Mouse (Mus musculus) MEL (cell line): Measurements from ENCODE around the gene Cbs. TPM values are rescaled to one million over a fixed set of nuclear protein-coding genes. Genes with fewer than 3 reads are reported as not detected.

Source experiments
- DNase-seq: peaks from one replicate; pipeline ENCODE4 v3.0.0; 2011; ENCODE audit warnings: low read depth, low spot score
- H3K27ac ChIP-seq: 2 replicates; pipeline ENCODE4 v1.5.1; 2012; ENCODE audit warnings: low read depth, mild to moderate bottlenecking, control low read depth, low read length, moderate library complexity; ENCODE audit not compliant: control insufficient read depth
- H3K27me3 ChIP-seq, 2 experiments: fragments of 150-350 bp in 1 of 2; sonication (generic) in 1 of 2; 2 replicates each; pipeline ENCODE4 v1.6.1; 2012; ENCODE audit warnings: low read length in 2 of 2, mild to moderate bottlenecking in 2 of 2, improper control_type of control experiment in 1 of 2, moderate library complexity in 1 of 2; ENCODE audit not compliant: insufficient read depth in 2 of 2, control insufficient read depth in 1 of 2
- H3K36me3 ChIP-seq, 2 experiments: 2 replicates each; pipeline ENCODE4 v1.6.1; 2012 to 2014; ENCODE audit warnings: low read length in 2 of 2, improper control_type of control experiment in 1 of 2, inconsistent platforms in 1 of 2, mild to moderate bottlenecking in 1 of 2; ENCODE audit not compliant: insufficient read depth in 2 of 2, control insufficient read depth in 1 of 2
- H3K4me1 ChIP-seq, 2 experiments: fragments of 150-350 bp in 1 of 2; sonication (generic) in 1 of 2; 2 replicates each; pipeline ENCODE4 v1.6.1; 2012; ENCODE audit warnings: low read length in 2 of 2, improper control_type of control experiment in 1 of 2, mild to moderate bottlenecking in 1 of 2; ENCODE audit not compliant: insufficient read depth in 2 of 2, control insufficient read depth in 1 of 2
- H3K4me3 ChIP-seq, 2 experiments: fragments of 150-350 bp in 1 of 2; sonication (generic) in 1 of 2; 2 replicates each; pipeline ENCODE4 v1.5.1; 2012; ENCODE audit warnings: low read depth in 2 of 2, low read length in 2 of 2, mild to moderate bottlenecking in 2 of 2, moderate library complexity in 2 of 2, control low read depth in 1 of 2, improper control_type of control experiment in 1 of 2; ENCODE audit not compliant: control insufficient read depth in 1 of 2, insufficient read depth in 1 of 2
- H3K79me2 ChIP-seq: 2 replicates; pipeline ENCODE4 v1.6.1; 2012; ENCODE audit warnings: mild to moderate bottlenecking, low read length, moderate library complexity; ENCODE audit not compliant: control insufficient read depth, poor library complexity, insufficient read depth
- H3K9ac ChIP-seq: 2 replicates; pipeline ENCODE4 v1.6.1; 2012; ENCODE audit warnings: low read depth, mild to moderate bottlenecking, control low read depth, low read length, moderate library complexity; ENCODE audit not compliant: control insufficient read depth, poor library complexity, severe bottlenecking
- H3K9me3 ChIP-seq: fragments of 150-350 bp; sonication (generic); replicated peaks from 2 replicates; pipeline ENCODE4 v1.6.1; 2012; ENCODE audit warnings: mild to moderate bottlenecking, low read length, improper control_type of control experiment, moderate library complexity; ENCODE audit not compliant: insufficient read depth
- CHD1 ChIP-seq: IDR thresholded peaks from 2 replicates; pipeline ENCODE4 v1.6.1; 2012; ENCODE audit warnings: low read depth, mild to moderate bottlenecking, inconsistent platforms, low read length, improper control_type of control experiment
- CTCF ChIP-seq, 3 experiments: IDR thresholded peaks in 2 of 3; conservative IDR thresholded peaks in 1 of 3; 2 replicates each; pipeline ENCODE4 v1.5.1; 2011 to 2012; ENCODE audit warnings: low read length in 3 of 3, low read depth in 2 of 3, mild to moderate bottlenecking in 2 of 3, improper control_type of control experiment in 1 of 3, inconsistent platforms in 1 of 3, mixed read lengths in 1 of 3, moderate library complexity in 1 of 3; ENCODE audit not compliant: control insufficient read depth in 1 of 3, insufficient read depth in 1 of 3, poor library complexity in 1 of 3, severe bottlenecking in 1 of 3
- E2F4 ChIP-seq: IDR thresholded peaks from 2 replicates; pipeline ENCODE4 v1.6.1; 2011; ENCODE audit warnings: low read depth, low read length, improper control_type of control experiment, borderline replicate concordance
- ELF1 ChIP-seq: IDR thresholded peaks from 2 replicates; pipeline ENCODE4 v1.6.1; 2014; ENCODE audit warnings: low read depth, mild to moderate bottlenecking, inconsistent platforms, low read length, improper control_type of control experiment, moderate library complexity
- EP300 ChIP-seq, 2 experiments: IDR thresholded peaks; 2 replicates each; pipeline ENCODE4 v1.6.1; 2011; ENCODE audit warnings: improper control_type of control experiment in 2 of 2, low read length in 2 of 2, low read depth in 1 of 2, mild to moderate bottlenecking in 1 of 2
- ETS1 ChIP-seq: IDR thresholded peaks from 2 replicates; pipeline ENCODE4 v1.6.1; 2012; ENCODE audit warnings: low read depth, mild to moderate bottlenecking, inconsistent platforms, low read length, improper control_type of control experiment, moderate library complexity
- JUND ChIP-seq: IDR thresholded peaks from 2 replicates; pipeline ENCODE4 v1.6.1; 2011; ENCODE audit warnings: low read depth, mild to moderate bottlenecking, improper control_type of control experiment, low read length
- MYC ChIP-seq: IDR thresholded peaks from 2 replicates; pipeline ENCODE4 v1.6.1; 2011; ENCODE audit warnings: low read depth, mild to moderate bottlenecking, low read length, improper control_type of control experiment, moderate library complexity
- POLR2A ChIP-seq, 2 experiments: IDR thresholded peaks; 2 replicates each; pipeline ENCODE4 v1.6.1; 2011 to 2012; ENCODE audit warnings: low read length in 2 of 2, mild to moderate bottlenecking in 2 of 2, control low read depth in 1 of 2, improper control_type of control experiment in 1 of 2, low read depth in 1 of 2, moderate library complexity in 1 of 2; ENCODE audit not compliant: control insufficient read depth in 1 of 2, insufficient read depth in 1 of 2, poor library complexity in 1 of 2
- SIN3A ChIP-seq: IDR thresholded peaks from 2 replicates; pipeline ENCODE4 v1.6.1; 2012; ENCODE audit warnings: low read length, improper control_type of control experiment, inconsistent platforms
- TCF12 ChIP-seq: IDR thresholded peaks from 2 replicates; pipeline ENCODE4 v1.6.1; 2014; ENCODE audit warnings: low read depth, mild to moderate bottlenecking, inconsistent platforms, low read length, improper control_type of control experiment, moderate library complexity
- UBTF ChIP-seq: IDR thresholded peaks from 2 replicates; pipeline ENCODE4 v1.6.1; 2012; ENCODE audit warnings: low read depth, mild to moderate bottlenecking, inconsistent platforms, low read length, improper control_type of control experiment, moderate library complexity, borderline replicate concordance; ENCODE audit not compliant: insufficient read depth
- ZKSCAN1 ChIP-seq: IDR thresholded peaks from 2 replicates; pipeline ENCODE4 v1.6.1; 2012; ENCODE audit warnings: low read depth, mild to moderate bottlenecking, inconsistent platforms, low read length, improper control_type of control experiment, moderate library complexity
- ZNF384 ChIP-seq: IDR thresholded peaks from 2 replicates; pipeline ENCODE4 v1.6.1; 2012; ENCODE audit warnings: low read depth, mild to moderate bottlenecking, inconsistent platforms, low read length, improper control_type of control experiment
- polyA plus RNA-seq, 2 experiments: library from polyadenylated mRNA; stranded (reverse) in 1 of 2; unstranded in 1 of 2; fragments of >175 nt in 1 of 2; fragments of >200 nt in 1 of 2; gene quantifications; 2 replicates each; pipeline versions ENCODE4 v1.2.1 to v1.2.4; 2012; ENCODE audit warnings: low replicate concordance in 2 of 2, low read depth in 1 of 2; ENCODE audit not compliant: insufficient read length in 2 of 2, insufficient read depth in 1 of 2, missing spikeins in 1 of 2
- total RNA-seq: library from RNA; depleted of rRNA; stranded (reverse); fragments of 300-350 nt; gene quantifications from 2 replicates; pipeline ENCODE4 v1.2.3, GENCODE M21; 2012

Cbs gene
- total and polyA plus RNA-seq, 3 experiments: 13.7 to 16.8 TPM; not detected in 1

- DNase-seq: no peak
- Histone ChIP-seq H3K4me3 (no peak overlapping the region), H3K9me3 (no peaks in the 10 kb centered on the region), H3K27ac (no peak overlapping the region), H3K79me2 (peaks cover 37% of the 10 kb centered on the region), H3K36me3 (peaks cover 16 to 28% of the 10 kb centered on the region in 2 experiments), H3K4me1 (peaks cover 0 to 7% of the 10 kb centered on the region in 2 experiments; a peak in 3 of 4 replicates), H3K27me3 (no peaks in the 10 kb centered on the region), H3K9ac (peak overlapping the region; percentile 32)
- TF ChIP-seq ZKSCAN1 (no peak), UBTF (no peak), ZNF384 (no peak), SIN3A (no peak), ETS1 (no peak), EP300 (IDR thresholded peaks at IDR 0.05; ENCODE audit: low read depth in 1 of 2, low read length in 2 of 2) (no peak), CHD1 (no peak), ELF1 (no peak)
These were observed 19.6 kb upstream of the Cbs start for GRCm38 (mm10) chr17:31656682-31657081.

GRCm38 (mm10) chr17:31655366-31655765 lies 18.3 kb upstream of the Cbs start:
- Histone ChIP-seq H3K4me1 (peaks cover 0 to 7% of the 10 kb centered on the region in 2 experiments; a peak in 3 of 4 replicates), H3K27me3 (no peaks in the 10 kb centered on the region), H3K36me3 (peaks cover 16 to 37% of the 10 kb centered on the region in 2 experiments), H3K9me3 (no peaks in the 10 kb centered on the region), H3K4me3 (no peak overlapping the region), H3K27ac (no peak overlapping the region), H3K9ac (no peak overlapping the region), H3K79me2 (peaks cover 37% of the 10 kb centered on the region)
- no peak for TF ChIP-seq CHD1
- no peak for TF ChIP-seq E2F4
- TF ChIP-seq MYC: no peak
- no peak for TF ChIP-seq UBTF
- TF ChIP-seq ETS1: no peak
- no peak for TF ChIP-seq CTCF (IDR thresholded peaks at IDR 0.05 in 2 of 3, conservative IDR thresholded peaks at IDR 0.05 in 1 of 3; ENCODE audit: control insufficient read depth in 1 of 3, insufficient read depth in 1 of 3, low read depth in 2 of 3, low read length in 3 of 3, poor library complexity in 1 of 3, severe bottlenecking in 1 of 3)
- no peak for DNase-seq

DNA sequence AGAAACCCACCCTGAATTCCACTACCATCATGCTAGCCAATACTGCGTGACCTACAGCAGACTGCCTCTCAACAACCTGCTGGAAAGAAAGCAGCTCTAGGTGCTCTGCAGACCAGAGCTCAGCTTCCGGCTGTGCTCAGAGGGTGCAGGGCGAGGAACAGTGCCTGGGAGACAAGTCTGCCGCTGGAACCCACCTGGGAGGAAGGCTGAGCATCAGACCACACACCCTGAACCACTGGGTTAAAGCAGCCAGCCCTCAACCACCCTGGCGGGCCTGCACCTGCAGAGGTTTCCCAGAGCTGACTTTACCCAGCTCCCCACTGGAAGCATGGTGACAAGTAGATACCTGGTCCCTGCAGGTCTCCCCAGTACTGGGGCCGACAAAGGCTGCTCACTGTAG lies 16.2 kb upstream of the Cbs start:
- no peak for DNase-seq
- Histone ChIP-seq H3K27me3 (no peaks in the 10 kb centered on the region), H3K27ac (no peak overlapping the region), H3K36me3 (peaks cover 11 to 40% of the 10 kb centered on the region in 2 experiments), H3K79me2 (peaks cover 35% of the 10 kb centered on the region), H3K9ac (no peak overlapping the region), H3K9me3 (no peaks in the 10 kb centered on the region), H3K4me1 (peaks cover 0 to 5% of the 10 kb centered on the region in 2 experiments; a peak in 3 of 4 replicates), H3K4me3 (no peak overlapping the region)
- TF ChIP-seq ELF1 (no peak), POLR2A (IDR thresholded peaks at IDR 0.05; ENCODE audit: control insufficient read depth in 1 of 2, insufficient read depth in 1 of 2, low read depth in 1 of 2, low read length in 2 of 2, poor library complexity in 1 of 2) (peak in 1 of 2 experiments; percentile 14; a peak in 1 of 4 replicates), JUND (no peak), SIN3A (no peak), TCF12 (no peak)
